Mouse (Mus musculus): ENCODE data around the gene Ccdc150.

DNA sequence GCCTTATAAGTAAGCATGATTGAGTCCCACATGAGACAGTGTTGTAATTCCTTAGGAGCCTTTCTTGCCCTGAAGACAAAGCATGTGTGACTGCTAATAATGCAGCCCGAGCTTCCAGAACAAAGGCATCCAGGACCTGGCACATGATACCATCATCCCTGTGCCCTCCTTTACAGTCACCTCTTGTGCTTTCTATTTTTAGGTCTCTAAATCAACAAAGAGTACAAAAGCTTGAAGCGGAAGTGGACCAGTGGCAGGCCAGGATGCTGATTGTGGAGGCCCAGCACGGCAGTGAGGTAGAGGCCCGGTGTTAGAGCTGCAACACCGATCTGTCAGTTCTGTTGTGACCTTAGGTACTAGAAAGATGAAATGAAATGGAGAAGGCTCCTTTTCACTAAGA, 105.0 kb downstream of the Ccdc150 start:
- TF ChIP-seq POLR2A (IDR thresholded peaks at IDR 0.05; ENCODE audit: control insufficient read depth, extremely low read depth, insufficient read depth, low read length, poor library complexity) (no peak), CTCF (IDR thresholded peaks at IDR 0.05; ENCODE audit: borderline replicate concordance, control insufficient read depth, extremely low read depth, insufficient read depth, low read length, poor library complexity) (no peak)

All from thymus, adult 2 months (tissue).